Mouse (Mus musculus) gastrocnemius, adult 8-10 months (tissue): Measurements from ENCODE around the gene Hist1h2ab. TPM values are rescaled to one million over a fixed set of nuclear protein-coding genes. Genes with fewer than 3 reads are reported as not detected.

Experiments used
- DNase-seq, 2 experiments: peaks; one replicate each; pipeline ENCODE4 v3.0.0; 2022; ENCODE audit warnings: low spot score in 2 of 2
- microRNA-seq: library from miRNA; unstranded; fragments of <30 nt; microRNA quantifications from one replicate; pipeline ENCODE4 v1.2.0, GENCODE M21; 2022
- total RNA-seq, 4 experiments: library from RNA; stranded (reverse); gene quantifications; 2 replicates each; pipeline ENCODE4 v1.2.4; 2022

Hist1h2ab gene
- total RNA-seq, 4 experiments from 2014 or later = 0.97 to 4.9 (median 3.5) TPM; not detected in 1

DNA sequence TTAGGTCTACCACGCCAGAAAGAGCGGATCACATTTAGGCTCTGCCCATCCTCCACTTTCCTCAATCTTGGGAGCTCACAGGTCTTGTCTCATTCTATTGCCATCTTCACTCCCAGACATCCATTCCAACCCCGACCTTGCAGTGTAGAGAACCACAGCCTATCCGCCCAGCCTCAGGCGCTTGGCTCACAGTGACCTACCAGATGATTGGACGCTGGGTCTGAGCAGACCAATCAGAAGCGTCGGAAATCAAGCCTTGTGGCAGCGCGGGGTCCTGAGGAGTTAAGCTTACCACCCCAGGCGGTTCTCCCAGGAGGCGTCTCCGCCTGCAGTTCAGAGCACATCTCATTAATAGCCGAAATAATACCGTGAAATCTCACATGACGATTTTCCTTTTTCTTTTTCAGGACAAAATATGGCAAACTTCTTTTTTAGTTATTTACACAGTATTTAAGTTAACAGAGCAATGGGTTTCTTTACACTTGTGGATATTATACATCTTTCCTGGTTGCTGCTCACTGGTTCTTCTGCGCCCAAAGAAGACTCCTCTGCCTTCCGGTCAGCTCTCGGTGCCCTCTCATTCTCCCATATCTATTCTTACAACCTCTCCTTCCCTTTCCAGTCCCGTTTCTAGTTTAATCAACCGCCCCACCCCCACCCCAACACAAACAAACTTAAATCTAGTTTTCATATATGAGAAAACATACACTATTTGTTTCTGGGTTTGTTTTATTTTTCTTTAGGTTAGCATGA lies 21.8 kb downstream of the Hist1h2ab start:
- no peak for DNase-seq

DNA sequence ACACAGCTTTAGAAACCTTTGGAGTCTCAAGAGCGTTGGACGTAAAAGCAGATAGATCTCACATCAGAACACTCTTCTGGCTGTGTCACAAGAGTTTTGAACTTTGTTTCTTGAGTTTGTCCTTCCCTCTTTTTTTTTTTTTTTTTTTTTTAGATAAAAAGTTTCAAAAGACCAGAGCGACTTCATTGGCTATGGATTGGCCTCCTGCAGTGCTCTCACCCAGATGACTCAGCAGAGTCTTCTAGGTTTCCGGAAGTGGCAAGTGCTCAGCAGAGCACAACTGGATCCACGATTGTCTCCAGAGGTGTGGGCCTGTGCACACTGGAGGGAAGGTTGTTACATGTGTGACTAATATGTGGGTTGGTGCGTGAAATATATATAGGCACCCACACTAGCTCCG lies 27.4 kb downstream of the Hist1h2ab start:
- DNase-seq = no peak

DNA sequence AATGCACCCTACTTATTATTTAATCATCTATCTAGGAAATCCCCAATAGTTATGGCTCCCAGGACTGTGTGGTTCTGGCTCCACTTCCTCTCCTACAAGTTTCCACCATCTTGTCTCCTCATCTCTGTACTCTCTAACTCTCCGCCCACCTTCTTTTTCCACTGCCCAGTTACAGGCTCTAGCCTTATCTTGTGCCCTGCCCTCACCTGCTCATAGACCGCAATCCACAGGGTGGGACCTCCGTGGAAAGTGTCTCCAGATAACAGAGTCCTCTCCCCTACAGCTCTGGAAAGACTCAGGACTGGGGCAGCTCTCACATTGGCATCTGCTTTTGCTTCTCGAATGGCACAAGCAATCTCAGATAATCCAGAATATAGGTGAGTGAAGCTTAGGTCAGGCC lies 28.1 kb downstream of the Hist1h2ab start:
- no peak for DNase-seq

DNA sequence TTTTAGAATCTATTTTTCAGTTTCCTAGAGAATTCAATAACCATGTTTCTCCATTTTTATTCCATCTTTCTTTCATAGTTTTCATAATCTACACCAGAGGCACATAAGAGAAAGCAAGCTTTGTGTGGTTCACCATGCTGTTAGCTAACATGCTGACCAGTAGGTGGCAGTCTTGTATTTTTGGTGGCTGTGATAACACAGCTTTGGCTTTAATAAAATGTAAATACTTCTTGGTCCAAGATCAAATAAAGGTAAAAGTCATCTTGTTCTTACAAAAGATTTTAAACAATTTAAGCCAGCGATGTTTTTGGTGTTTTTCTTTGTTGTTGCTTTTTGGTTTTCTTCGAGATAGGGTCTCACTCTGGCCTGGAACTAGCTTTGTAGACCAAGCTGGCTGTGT lies 41.6 kb downstream of the Hist1h2ab start:
- no peak for DNase-seq

DNA sequence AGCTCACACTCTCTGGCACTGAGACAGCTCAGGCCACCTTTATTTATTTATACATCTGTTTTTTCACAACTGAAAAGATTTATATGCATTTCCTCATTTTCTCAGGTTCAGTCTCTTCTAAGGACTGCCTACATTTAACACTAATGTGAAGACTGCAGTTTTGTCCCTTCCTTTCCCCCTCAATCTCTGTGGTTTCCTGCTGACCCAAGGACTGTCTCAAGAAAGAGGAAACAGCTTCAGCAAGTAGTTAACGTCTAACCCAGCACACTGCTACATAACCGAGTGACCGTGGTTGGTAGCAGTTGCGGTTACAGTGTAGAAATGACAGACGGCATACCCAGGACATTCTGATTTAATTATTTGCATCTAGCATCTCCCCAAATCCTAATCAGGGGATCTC lies 48.5 kb downstream of the Hist1h2ab start:
- DNase-seq = no peak

Small RNA genes lying within 50 kb of the gene (microRNA-seq; reads per million reads assigned to microRNA genes)
- gene Gm44314 (not detected), gene Gm44484 (not detected)

Other genes with a start within 250 kb of the Hist1h2ab start
- gene Hist1h4h, start 220.1 kb upstream of the Hist1h2ab start, total RNA-seq = 100 to 1,000 TPM; 131 to 174 (median 160) TPM
- gene Hist1h2af, start 217.2 kb upstream of the Hist1h2ab start, total RNA-seq = 1 to 10 TPM in 1 of 4 experiments, not detected in 3; 1.5 TPM
- 1 to 10 TPM in 1 of 4 experiments, under 1 TPM in 1, not detected in 2; 0.75 to 2.2 TPM for gene Hist1h3g, start 215.7 kb upstream of the Hist1h2ab start, total RNA-seq
- gene Hist1h2bh, start 207.7 kb upstream of the Hist1h2ab start, total RNA-seq = 1 to 10 TPM in 2 of 4 experiments, under 1 TPM in 2; 0.82 to 1.6 (median 1.2) TPM
- gene Hist1h3f, start 207.1 kb upstream of the Hist1h2ab start, total RNA-seq = 1 to 10 TPM; 3.1 to 5.0 (median 4.4) TPM
- 10 to 100 TPM; 14.0 to 20.7 (median 16.1) TPM for gene Hist1h4f, start 199.5 kb upstream of the Hist1h2ab start, total RNA-seq
- gene Hist1h1d, start 197.9 kb upstream of the Hist1h2ab start, total RNA-seq = 1 to 10 TPM in 3 of 4 experiments, under 1 TPM in 1; 0.87 to 1.3 (median 1.3) TPM
- gene Hist1h3e, start 188.8 kb upstream of the Hist1h2ab start, total RNA-seq = 10 to 100 TPM; 14.8 to 21.5 (median 18.9) TPM
- gene Hist1h2ae, start 179.9 kb upstream of the Hist1h2ab start, total RNA-seq = 1 to 10 TPM in 2 of 4 experiments, under 1 TPM in 2; 0.54 to 1.1 (median 0.88) TPM
- 1 to 10 TPM; 5.2 to 8.5 (median 7.2) TPM for gene Hist1h2bg, start 179.7 kb upstream of the Hist1h2ab start, total RNA-seq
- 1 to 10 TPM; 2.0 to 6.7 (median 5.1) TPM for gene Hist1h2bf, start 176.9 kb upstream of the Hist1h2ab start, total RNA-seq
- 1 to 10 TPM in 1 of 4 experiments, not detected in 3; 2.2 TPM for gene Hist1h2ad, start 176.7 kb upstream of the Hist1h2ab start, total RNA-seq
- gene Hist1h3d, start 175.4 kb upstream of the Hist1h2ab start, total RNA-seq = 1 to 10 TPM; 2.5 to 4.0 (median 3.2) TPM
- 10 to 100 TPM; 37.8 to 57.9 (median 48.1) TPM for gene Hist1h4d, start 169.5 kb upstream of the Hist1h2ab start, total RNA-seq
- 10 to 100 TPM; 12.0 to 16.1 (median 12.9) TPM for gene Hist1h2be, start 130.0 kb upstream of the Hist1h2ab start, total RNA-seq
- 10 to 100 TPM; 32.8 to 56.3 (median 49.3) TPM for gene Hist1h1e, start 128.6 kb upstream of the Hist1h2ab start, total RNA-seq
- 1 to 10 TPM in 1 of 4 experiments, under 1 TPM in 3; 0.65 to 1.1 (median 0.86) TPM for gene Hist1h2ac, start 67.2 kb upstream of the Hist1h2ab start, total RNA-seq
- gene Hist1h2bc, start 66.9 kb upstream of the Hist1h2ab start, total RNA-seq = 10 to 100 TPM; 59.5 to 67.1 (median 62.0) TPM
- gene Hist1h1t, start 55.3 kb upstream of the Hist1h2ab start, total RNA-seq = not detected
- 10 to 100 TPM; 66.4 to 87.5 (median 79.3) TPM for gene Hist1h4c, start 52.7 kb upstream of the Hist1h2ab start, total RNA-seq
- 10 to 100 TPM; 23.6 to 29.2 (median 27.1) TPM for gene Hfe, start 40.3 kb upstream of the Hist1h2ab start, total RNA-seq
- gene Hist1h1c, start 12.3 kb upstream of the Hist1h2ab start, total RNA-seq = 100 to 1,000 TPM; 196 to 246 (median 227) TPM
- gene Hist1h3c, start 5.5 kb upstream of the Hist1h2ab start, total RNA-seq = not detected
- 1 to 10 TPM; 1.1 to 1.6 (median 1.4) TPM for gene Hist1h2bb, start 4.4 kb upstream of the Hist1h2ab start, total RNA-seq
- 1 to 10 TPM in 2 of 4 experiments, not detected in 2; 2.7 to 2.8 TPM for gene Hist1h3b, start 1.1 kb downstream of the Hist1h2ab start, total RNA-seq
- gene Hist1h4b, start 5.9 kb downstream of the Hist1h2ab start, total RNA-seq = 1 to 10 TPM in 2 of 4 experiments, under 1 TPM in 1, not detected in 1; 0.82 to 2.9 (median 1.8) TPM
- gene Hist1h4a, start 10.1 kb downstream of the Hist1h2ab start, total RNA-seq = 1 to 10 TPM in 3 of 4 experiments, under 1 TPM in 1; 0.82 to 3.3 (median 1.8) TPM
- gene Hist1h3a, start 11.3 kb downstream of the Hist1h2ab start, total RNA-seq = 1 to 10 TPM; 3.7 to 6.9 (median 4.3) TPM
- gene Hist1h1a, start 12.5 kb downstream of the Hist1h2ab start, total RNA-seq = 1 to 10 TPM in 1 of 4 experiments, under 1 TPM in 3; 0.46 to 1.1 (median 0.78) TPM
- not detected for gene Trim38, start 18.8 kb downstream of the Hist1h2ab start, total RNA-seq
- gene Slc17a2, start 55.9 kb downstream of the Hist1h2ab start, total RNA-seq = not detected
- gene Slc17a3, start 88.3 kb downstream of the Hist1h2ab start, total RNA-seq = not detected
- gene Slc17a1, start 116.6 kb downstream of the Hist1h2ab start, total RNA-seq = not detected
- gene Slc17a4, start 163.9 kb downstream of the Hist1h2ab start, total RNA-seq = not detected
- gene Hist1h2ba, start 183.0 kb downstream of the Hist1h2ab start, total RNA-seq = not detected
- not detected for gene Hist1h2aa, start 183.3 kb downstream of the Hist1h2ab start, total RNA-seq
- gene Scgn, start 240.1 kb downstream of the Hist1h2ab start, total RNA-seq = not detected